Mouse (Mus musculus): Measurements from ENCODE around the gene Prpf40a.

DNA sequence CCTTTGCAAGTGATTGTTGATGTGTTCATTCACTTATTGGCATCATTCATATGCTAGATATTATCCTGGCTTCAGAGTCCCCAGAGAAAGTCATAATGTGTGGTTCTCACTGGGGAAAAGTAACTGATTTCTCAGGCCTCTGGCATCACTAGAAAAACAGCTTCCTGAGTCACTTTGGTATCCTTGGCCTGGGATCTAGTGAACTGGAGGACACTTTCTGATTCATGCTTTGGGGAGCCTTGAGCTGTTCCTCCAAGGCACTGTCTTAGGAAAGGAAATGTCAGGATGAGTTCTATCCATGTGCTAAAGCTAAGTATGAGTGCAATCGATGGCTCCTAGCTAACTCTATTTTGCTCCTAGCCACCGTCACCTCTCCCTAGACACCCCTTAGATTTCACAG lies 88.2 kb downstream of the Prpf40a start:
- TF ChIP-seq CTCF (IDR thresholded peaks at IDR 0.05; ENCODE audit: extremely low read depth, insufficient read depth, low read length): no peak
- TF ChIP-seq POLR2A (IDR thresholded peaks at IDR 0.05; ENCODE audit: extremely low read depth, insufficient read depth, low read length): no peak

All from cortical plate, adult 2 months (tissue).